ENCODE assay signal across 23 mouse cellular contexts in the genomic region with DNA sequence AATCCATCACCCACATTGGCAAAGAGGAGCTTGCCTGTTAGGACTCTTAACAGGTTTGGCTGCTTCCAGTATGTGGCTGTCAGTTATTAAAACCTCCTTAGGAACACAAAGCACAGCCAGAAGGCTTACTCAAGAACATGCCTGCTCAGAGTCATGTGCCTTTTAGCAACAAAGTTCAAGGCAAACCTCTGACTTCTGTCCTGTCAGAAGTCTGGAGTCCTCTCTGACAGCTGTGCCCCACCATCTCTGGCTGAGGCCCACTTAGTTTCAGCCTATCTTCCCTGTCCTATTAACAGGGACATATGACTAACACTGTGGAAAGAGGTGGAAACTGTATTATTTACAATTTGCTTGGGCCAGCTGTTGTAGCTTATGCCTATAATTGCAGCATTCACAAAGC. TPM values are rescaled to one million over a fixed set of nuclear protein-coding genes. Genes with fewer than 3 reads are reported as not detected.
DNase-seq lines count a peak whose midpoint lies in the region.
"Had no signal": no experiment of that assay in that cellular context is flagged by ENCODE, and none has a peak within 500 bp of the region (broad histone marks: within the 10 kb centered on the region; RNA-seq: fewer than 3 reads in every experiment).

No protein-coding gene starts in this region.

- H3K4me3 ChIP-seq in brown adipose tissue, adult 24 weeks (ENCODE audit: insufficient read depth, low read depth, low read length): no peak overlapping the region
- H3K4me3 ChIP-seq: forebrain, embryonic 10.5 days; forebrain, embryonic 15.5 days; heart, embryonic 12.5 days; left cerebral cortex, adult 2 months; limb, embryonic 13.5 days; midbrain, embryonic 12.5 days; neural tube, embryonic 13.5 days; stomach, embryonic 15.5 days had no signal

- no peaks in the 10 kb centered on the region for H3K4me1 ChIP-seq in brown adipose tissue, adult 24 weeks (ENCODE audit: control insufficient read depth, insufficient read depth, insufficient read length, low read length)
- H3K4me1 ChIP-seq: forebrain, embryonic 10.5 days; forebrain, embryonic 15.5 days; limb, embryonic 13.5 days; midbrain, embryonic 12.5 days; neural tube, embryonic 13.5 days; stomach, embryonic 15.5 days had no signal

- peak; percentile 33 to 56 for DNase-seq in adrenal gland, adult (ENCODE audit: inconsistent age in 2 of 2, low spot score in 1 of 2)
- DNase-seq in adrenal gland, postnatal 36 days: no peak
- peak; percentile 33 to 35 for DNase-seq in kidney, adult 8-10 months
- DNase-seq in kidney, postnatal 14 days: no peak
- peak; percentile 15 for DNase-seq in yolk sac, embryonic 10.5 days (ENCODE audit: low spot score)
- no peak for DNase-seq in cerebellum, postnatal 10 days
- DNase-seq: cerebellum, adult 8-10 months; cerebellum, postnatal 36 days; gastrocnemius, postnatal 36 days; heart, adult 18-20 months; heart, postnatal 10 days; lung, postnatal 36 days; right cerebral cortex, postnatal 14 days had no signal

- H3K27ac ChIP-seq in brown adipose tissue, adult 24 weeks (replicated peaks; ENCODE audit: low read depth, low read length): peak overlapping the region; percentile 33; the same call in 1 of the 2 replicates
- H3K27ac ChIP-seq: forebrain, embryonic 10.5 days; forebrain, embryonic 15.5 days; hindbrain, embryonic 14.5 days; left cerebral cortex, adult 2 months; limb, embryonic 13.5 days; midbrain, embryonic 12.5 days; neural tube, embryonic 13.5 days; stomach, embryonic 15.5 days had no signal

RNA-seq across cellular contexts. Expression of a gene that starts 9.5 kb away (rescaled TPM):
- total RNA-seq in adrenal gland, postnatal 36 days (2021): 100 to 1,000 TPM; 239 to 243 TPM
- 27.8 and 43.9 TPM in 2 replicates for polyA plus RNA-seq in brown adipose tissue, adult 24 weeks (2012; ENCODE audit: insufficient read depth, insufficient read length, missing spikeins)

Comparison
In these comparisons a context has a peak if more than half of its experiments do, and no peak if none do; other contexts are left out.
1. DNase-seq: peak in adrenal gland, adult (2 of 2), kidney, adult 8-10 months (2 of 2) and yolk sac, embryonic 10.5 days (single experiment); none in adrenal gland, postnatal 36 days (0 of 2), kidney, postnatal 14 days (single experiment) and cerebellum, postnatal 10 days (0 of 2).